Mouse (Mus musculus) olfactory bulb, adult 2 months (tissue): ENCODE results near the gene Vmn1r214. TPM values are rescaled to one million over a fixed set of nuclear protein-coding genes. Genes with fewer than 3 reads are reported as not detected.

Source experiments
- H3K27ac ChIP-seq: fragments of 200-500 bp; 2 replicates; pipeline ENCODE4 v1.5.1; 2012; ENCODE audit warnings: low read depth, low read length; ENCODE audit not compliant: insufficient read depth
- H3K4me1 ChIP-seq: fragments of 200-500 bp; 2 replicates; pipeline ENCODE4 v1.6.1; 2012; ENCODE audit warnings: low read length; ENCODE audit not compliant: control insufficient read depth, insufficient read depth
- H3K4me3 ChIP-seq: fragments of 200-500 bp; 2 replicates; pipeline ENCODE4 v1.5.1; 2012; ENCODE audit warnings: mild to moderate bottlenecking, low read depth, low read length, moderate library complexity; ENCODE audit not compliant: insufficient read depth
- CTCF ChIP-seq: fragments of 200-500 bp; IDR thresholded peaks from 2 replicates; pipeline ENCODE4 v1.5.1; 2012; ENCODE audit warnings: low read depth, mild to moderate bottlenecking, low read length, moderate library complexity; ENCODE audit not compliant: insufficient read depth
- POLR2A ChIP-seq: fragments of 200-500 bp; IDR thresholded peaks from 2 replicates; pipeline ENCODE4 v1.6.1; 2012; ENCODE audit warnings: mild to moderate bottlenecking, low read depth, low read length, moderate library complexity; ENCODE audit not compliant: insufficient read depth
- WGBS: fragments of 180-500 bp; shearing (Covaris S2); methylation state at CpG from one replicate; pipeline ENCODE4 v1.1.7; 2018; 5-methylcytosine and 5-hydroxymethylcytosine counted together
- polyA plus RNA-seq: library from polyadenylated mRNA; stranded (reverse); fragments of >200 nt; gene quantifications from 2 replicates; pipeline ENCODE4 v1.2.4, GENCODE M21; 2012; ENCODE audit warnings: low replicate concordance; ENCODE audit not compliant: missing spikeins, insufficient read depth, insufficient read length

Vmn1r214 gene
- not detected in 2 replicates for polyA plus RNA-seq

DNA sequence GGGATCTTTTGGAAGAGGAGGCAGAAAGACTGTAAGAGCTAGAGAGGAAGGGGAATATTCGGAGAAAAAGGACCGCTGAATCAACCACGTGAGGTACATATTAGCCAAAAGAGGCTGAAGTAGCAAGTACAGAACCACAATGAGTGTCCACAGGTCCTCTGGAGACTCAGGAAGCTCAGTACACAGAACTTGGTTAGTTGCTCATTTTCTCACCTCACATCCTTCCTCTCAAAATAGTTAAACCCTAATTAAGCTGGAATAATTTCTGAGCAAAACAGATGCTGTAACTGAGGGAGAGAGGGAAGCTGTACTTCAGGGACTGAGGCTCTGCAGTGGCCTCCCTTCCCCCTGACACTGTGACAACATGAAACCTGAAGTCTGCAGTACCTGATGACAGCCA is at the start of gene Vmn1r214:
Vmn1r214 (plus strand) TSS at position 301 of the 400 bp plus-strand sequence.
- no peak within 1 kb of the TSS for H3K4me3 ChIP-seq
- no peak for TF ChIP-seq CTCF
- TF ChIP-seq POLR2A, result no peak
- WGBS, result 88% methylated on average over 3 of the region's 3 CpGs
- no peak within 1 kb of the TSS for H3K27ac ChIP-seq
- H3K4me1 ChIP-seq, result no peaks in the 10 kb centered on the region

- H3K4me1 ChIP-seq, result no peaks in the 10 kb centered on the region
- 82% methylated on average over 11 of the region's 11 CpGs for WGBS
- H3K27ac ChIP-seq, result no peak overlapping the region
- H3K4me3 ChIP-seq, result no peak overlapping the region
- TF ChIP-seq CTCF (no peak), POLR2A (no peak)
These were observed 39.9 kb upstream of the Vmn1r214 start for GRCm38 (mm10) chr13:22990214-22990891.

GRCm38 (mm10) chr13:22992178-22992700 is 38.0 kb upstream of the Vmn1r214 start:
- Histone ChIP-seq H3K27ac (no peak overlapping the region), H3K4me3 (no peak overlapping the region), H3K4me1 (no peaks in the 10 kb centered on the region)
- 66% methylated on average over 1 of the region's 1 CpGs for WGBS
- no peak for TF ChIP-seq POLR2A
- no peak for TF ChIP-seq CTCF

GRCm38 (mm10) chr13:22992721-22993120 is 37.5 kb upstream of the Vmn1r214 start:
- WGBS, result 54% methylated on average over 2 of the region's 2 CpGs
- no peak for TF ChIP-seq CTCF
- TF ChIP-seq POLR2A, result no peak
- no peak overlapping the region for H3K27ac ChIP-seq
- H3K4me1 ChIP-seq, result no peaks in the 10 kb centered on the region
- no peak overlapping the region for H3K4me3 ChIP-seq

DNA sequence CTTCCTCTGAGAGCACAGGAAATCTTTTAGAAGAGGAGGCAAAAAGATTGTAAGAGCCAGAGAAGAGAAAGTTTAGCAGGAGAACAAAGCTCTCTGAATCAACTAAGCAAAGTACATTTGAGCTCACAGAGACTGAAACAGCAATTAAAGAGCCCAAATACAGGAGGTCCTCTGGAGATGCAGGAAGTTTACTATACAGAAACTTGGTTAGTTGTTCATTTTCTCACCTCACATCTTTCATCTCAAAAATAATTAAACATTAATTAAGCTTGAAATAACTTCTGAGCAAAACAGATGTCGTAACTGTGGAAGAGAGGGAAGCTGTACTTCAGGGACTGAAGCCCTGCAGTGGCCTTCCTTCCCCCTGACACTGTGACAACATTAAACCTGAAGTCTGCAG is 22.9 kb upstream of the Vmn1r214 start, which contains the start of gene Vmn1r213:
Vmn1r213 (plus strand) TSS at position 301 of the 400 bp plus-strand sequence.
- TF ChIP-seq POLR2A (no peak), CTCF (no peak)
- Histone ChIP-seq H3K4me1 (no peaks in the 10 kb centered on the region), H3K4me3 (no peak within 1 kb of the TSS), H3K27ac (no peak within 1 kb of the TSS)
- 77% methylated on average over 1 of the region's 1 CpGs for WGBS

DNA sequence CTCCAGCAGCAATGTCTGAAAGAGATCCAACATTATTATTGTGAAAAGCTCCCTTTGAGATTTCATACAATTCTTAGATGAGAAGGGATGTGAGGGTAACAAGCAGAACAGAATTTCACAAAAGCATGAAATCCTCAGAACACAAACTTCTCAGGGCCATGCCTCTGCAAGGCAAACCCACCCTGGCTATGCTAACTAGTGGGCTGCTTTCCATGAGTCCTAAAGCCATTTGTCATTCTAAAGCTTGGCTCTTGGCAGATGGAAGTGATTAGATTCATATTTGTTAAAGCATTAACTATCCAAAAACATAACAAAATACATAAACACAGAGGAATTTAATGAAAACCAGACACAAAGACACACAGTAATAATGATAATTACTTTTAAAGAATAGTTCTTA is 12.1 kb upstream of the Vmn1r214 start:
- no peak for TF ChIP-seq POLR2A
- TF ChIP-seq CTCF, result no peak

GRCm38 (mm10) chr13:23024812-23025211 is 5.4 kb upstream of the Vmn1r214 start:
- no peak for TF ChIP-seq POLR2A
- TF ChIP-seq CTCF, result no peak
- Histone ChIP-seq H3K4me1 (no peaks in the 10 kb centered on the region), H3K4me3 (no peak overlapping the region)

More for the DNA sequence above, 12.1 kb upstream of the Vmn1r214 start:
- H3K27ac ChIP-seq, result no peak overlapping the region
- H3K4me3 ChIP-seq, result no peak overlapping the region
- H3K4me1 ChIP-seq, result no peaks in the 10 kb centered on the region

GRCm38 (mm10) chr13:23057778-23058177 is 27.6 kb downstream of the Vmn1r214 start:
- Histone ChIP-seq H3K27ac (no peak overlapping the region), H3K4me1 (no peaks in the 10 kb centered on the region), H3K4me3 (no peak overlapping the region)
- TF ChIP-seq CTCF (no peak), POLR2A (no peak)
- WGBS, result 52% methylated on average over 1 of the region's 1 CpGs

More at GRCm38 (mm10) chr13:23024812-23025211, 5.4 kb upstream of the Vmn1r214 start:
- H3K27ac ChIP-seq, result no peak overlapping the region

GRCm38 (mm10) chr13:23067725-23068124 is 37.5 kb downstream of the Vmn1r214 start, which contains the start of gene Vmn1r215:
Vmn1r215 (plus strand) TSS chr13:23068025.
- Histone ChIP-seq H3K4me1 (no peaks in the 10 kb centered on the region), H3K27ac (no peak within 1 kb of the TSS), H3K4me3 (no peak within 1 kb of the TSS)
- TF ChIP-seq POLR2A (no peak), CTCF (no peak)
- 80% methylated on average over 1 of the region's 1 CpGs for WGBS

DNA sequence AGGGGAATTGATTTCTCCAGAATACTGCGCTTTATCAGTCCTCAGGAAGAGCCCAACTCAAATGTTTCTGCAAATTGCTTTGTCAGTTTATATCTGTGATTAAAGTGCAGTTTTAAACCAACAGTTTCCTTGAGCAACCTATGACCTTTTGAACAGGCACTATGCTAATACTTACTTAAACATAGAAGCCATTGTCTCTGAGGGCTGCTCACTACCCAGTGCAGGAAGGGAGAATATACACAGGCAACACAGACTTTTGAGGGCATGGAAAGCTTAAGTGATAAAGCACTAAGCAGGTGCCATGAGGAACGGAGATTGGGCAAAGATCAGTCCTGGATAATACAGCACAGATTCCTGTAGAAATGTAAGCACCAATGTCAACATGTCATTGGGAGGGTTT is 39.1 kb downstream of the Vmn1r214 start:
- no peak overlapping the region for H3K27ac ChIP-seq
- 95% methylated on average over 2 of the region's 2 CpGs for WGBS
- no peak overlapping the region for H3K4me3 ChIP-seq
- TF ChIP-seq CTCF (no peak), POLR2A (no peak)
- no peaks in the 10 kb centered on the region for H3K4me1 ChIP-seq

Other genes starting within 250 kb of the Vmn1r214 start
- not detected in 2 replicates for gene Vmn1r209, start 220.7 kb upstream of the Vmn1r214 start, polyA plus RNA-seq
- gene Vmn1r210, start 199.1 kb upstream of the Vmn1r214 start, polyA plus RNA-seq, result not detected in 2 replicates
- not detected in 2 replicates for gene Vmn1r211, start 172.9 kb upstream of the Vmn1r214 start, polyA plus RNA-seq
- not detected in 2 replicates for gene Vmn1r212, start 146.2 kb upstream of the Vmn1r214 start, polyA plus RNA-seq
- gene Vmn1r213, start 22.8 kb upstream of the Vmn1r214 start, polyA plus RNA-seq, result not detected in 2 replicates
- not detected in 2 replicates for gene Vmn1r215, start 37.6 kb downstream of the Vmn1r214 start, polyA plus RNA-seq
- not detected in 2 replicates for gene Vmn1r217, start 87.8 kb downstream of the Vmn1r214 start, polyA plus RNA-seq
- not detected in 2 replicates for gene Vmn1r218, start 102.7 kb downstream of the Vmn1r214 start, polyA plus RNA-seq
- not detected in 2 replicates for gene Vmn1r219, start 128.9 kb downstream of the Vmn1r214 start, polyA plus RNA-seq
- not detected in 2 replicates for gene Vmn1r220, start 157.6 kb downstream of the Vmn1r214 start, polyA plus RNA-seq
- not detected in 2 replicates for gene Vmn1r221, start 183.7 kb downstream of the Vmn1r214 start, polyA plus RNA-seq
- not detected in 2 replicates for gene Vmn1r222, start 205.5 kb downstream of the Vmn1r214 start, polyA plus RNA-seq
- gene Vmn1r223, start 216.7 kb downstream of the Vmn1r214 start, polyA plus RNA-seq, result not detected in 2 replicates